Mouse (Mus musculus) bone marrow, adult 2 months (tissue): ENCODE measurements around the gene Npc2.

Experiments used
- CTCF ChIP-seq: fragments of 200-500 bp; IDR thresholded peaks from 2 replicates; pipeline ENCODE4 v1.5.1; 2011; ENCODE audit warnings: low read length, control low read depth; ENCODE audit not compliant: control insufficient read depth, insufficient read depth
- POLR2A ChIP-seq: fragments of 200-500 bp; IDR thresholded peaks from 2 replicates; pipeline ENCODE4 v1.6.1; 2011; ENCODE audit warnings: low read depth, mild to moderate bottlenecking, control low read depth, low read length, borderline replicate concordance; ENCODE audit not compliant: control insufficient read depth

DNA sequence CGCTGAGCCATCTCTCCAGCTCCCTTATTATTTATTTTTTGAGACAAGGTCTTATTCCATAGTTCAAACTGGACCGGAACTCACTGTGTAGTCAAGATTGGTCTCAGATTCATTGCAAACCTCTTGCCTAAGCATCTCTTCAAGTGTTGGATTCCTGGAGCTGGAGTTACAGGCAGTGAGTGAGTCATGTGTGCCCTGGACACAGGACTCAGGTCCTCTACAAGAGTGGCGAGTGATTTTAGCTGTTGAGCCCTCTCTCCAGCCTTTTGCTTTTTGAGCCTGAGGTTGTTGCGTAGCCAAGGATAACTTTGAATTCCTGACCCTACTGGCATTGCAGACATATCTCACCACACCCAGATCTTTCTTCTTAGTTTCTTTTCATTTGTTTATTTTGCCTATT is 27.3 kb downstream of the Npc2 start:
- TF ChIP-seq CTCF (no peak), POLR2A (no peak)
